Mouse (Mus musculus): Measurements from ENCODE around the gene Aebp2. TPM values are rescaled to one million over a fixed set of nuclear protein-coding genes. Genes with fewer than 3 reads are reported as not detected.
"Not testable (repeated sequence)": the region's sequence is repeated elsewhere in the genome, so short reads cannot be mapped to it uniquely, and the experiment has no call there.

Gene Aebp2
- total and polyA plus RNA-seq, 2 experiments from 2014 or later: 5.1 to 29.3 TPM

DNA sequence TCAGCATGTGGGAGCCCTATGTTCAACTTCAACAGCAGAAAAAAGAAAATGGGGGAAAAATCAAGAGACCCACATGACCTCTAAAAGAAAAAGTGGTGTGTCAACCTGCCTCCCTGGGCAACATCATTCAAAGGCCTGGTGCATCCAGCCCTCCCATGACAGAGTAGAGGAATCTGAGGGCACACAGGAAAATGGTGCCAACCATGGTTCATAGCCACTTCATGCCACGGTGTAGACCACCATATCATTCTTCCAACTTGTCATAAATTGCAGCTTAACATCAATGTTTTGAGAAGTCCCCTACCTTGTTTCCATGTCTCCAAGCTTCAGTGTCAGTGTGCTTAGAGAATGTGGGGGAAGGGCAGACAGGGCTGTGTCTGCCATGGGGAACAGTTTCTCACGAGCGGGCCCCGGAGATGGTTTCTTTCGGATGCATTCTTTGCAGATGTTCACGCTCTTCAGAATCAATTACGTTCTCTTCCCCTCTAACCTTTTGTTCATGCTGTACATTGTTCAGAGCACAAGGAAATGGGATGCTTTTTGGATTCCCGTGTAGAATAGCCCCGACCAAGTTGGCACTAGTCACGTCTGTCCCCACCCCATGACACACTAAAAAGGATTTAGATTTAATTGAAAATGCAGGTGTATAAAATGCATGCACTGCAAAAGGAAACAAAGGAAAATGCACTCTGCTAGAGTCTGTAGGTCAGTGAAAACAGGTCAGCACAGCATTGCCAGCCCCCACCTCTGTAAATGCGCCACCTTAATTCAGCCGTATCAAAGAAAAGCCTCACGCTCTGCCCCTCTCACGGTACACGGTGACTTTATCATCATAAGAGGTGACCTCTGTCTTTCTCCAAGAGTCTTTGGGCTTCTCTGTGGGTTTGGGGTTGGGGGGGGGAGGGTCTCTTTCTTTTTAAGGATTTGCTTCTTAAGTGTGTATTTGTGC is 24.8 kb upstream of the Aebp2 start:
- H3K27ac ChIP-seq: 0 out of 2 replicates have a peak overlapping the region, but pooled peaks have one; percentile 26
- DNase-seq (ENCODE audit: low spot score) (no peak), ATAC-seq (peak; percentile 10; the same call in 1 of the 2 replicates)
- H3K36me3 ChIP-seq (ENCODE audit: insufficient read depth, low read length): peaks cover 31% of the 10 kb centered on the region; the same call in 1 of the 2 replicates
- H3K9ac ChIP-seq (replicated peaks; ENCODE audit: low read length): no peak overlapping the region
- no peaks in the 10 kb centered on the region for H3K27me3 ChIP-seq (ENCODE audit: insufficient read depth, low read length)
- H3K9me3 ChIP-seq (ENCODE audit: low read length): no peaks in the 10 kb centered on the region
- H3K4me3 ChIP-seq (ENCODE audit: low read length): no peak overlapping the region
- no peaks in the 10 kb centered on the region for H3K4me1 ChIP-seq (ENCODE audit: insufficient read depth, low read length)
- 36% methylated on average over 15 of the region's 15 CpGs for WGBS
- TF ChIP-seq CTCF (IDR thresholded peaks at IDR 0.05; ENCODE audit: low read depth): no peak
- H3K4me2 ChIP-seq (ENCODE audit: low read depth, low read length): no peak overlapping the region

DNA sequence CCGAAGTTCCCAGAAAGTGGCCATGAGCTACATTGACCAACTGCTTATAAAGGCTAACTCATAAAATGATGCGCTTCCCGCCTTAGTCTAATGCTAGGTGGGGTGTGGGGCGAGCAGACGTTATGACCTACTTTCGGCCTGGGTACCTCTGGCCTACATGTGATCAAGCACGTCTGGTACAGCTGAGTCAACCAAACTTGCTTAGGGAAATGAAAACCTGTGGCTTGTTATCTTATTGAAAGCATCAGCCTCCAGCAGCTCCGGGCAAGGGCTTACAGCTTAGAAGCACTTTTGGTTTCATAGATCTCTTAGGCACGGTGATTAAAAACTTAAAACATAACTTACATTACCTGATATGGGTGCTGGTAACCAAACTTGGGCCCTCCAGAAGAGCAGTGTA is 23.9 kb upstream of the Aebp2 start:
- no peak for DNase-seq (ENCODE audit: low spot score)
- no peak for ATAC-seq

DNA sequence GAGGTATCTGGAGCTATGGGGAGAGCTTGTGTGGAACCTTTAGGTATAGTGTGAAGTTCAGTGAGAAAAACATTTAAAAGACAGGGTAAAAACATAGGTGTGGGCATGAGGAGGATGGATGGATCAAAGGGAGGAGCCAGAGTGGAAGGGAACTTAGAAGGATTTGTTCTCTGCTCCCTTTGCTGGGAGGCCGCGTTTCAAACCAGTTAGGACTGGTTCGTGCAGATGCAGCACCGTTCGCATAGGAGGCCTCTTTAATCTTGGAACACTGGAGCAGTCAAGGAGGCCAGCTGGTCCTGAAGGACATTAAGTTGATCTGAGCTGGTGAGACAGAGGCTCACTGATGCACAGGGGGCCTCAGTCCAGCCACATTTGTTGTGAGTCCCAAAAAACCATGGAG is 23.1 kb upstream of the Aebp2 start:
- WGBS: 83% methylated on average over 5 of the region's 5 CpGs
- H3K4me2 ChIP-seq (ENCODE audit: low read depth, low read length): no peak overlapping the region
- H3K4me3 ChIP-seq (ENCODE audit: low read length): no peak overlapping the region
- H3K27ac ChIP-seq: no peak overlapping the region
- ATAC-seq: no peak
- no peak for DNase-seq (ENCODE audit: low spot score)
- no peak for TF ChIP-seq CTCF (IDR thresholded peaks at IDR 0.05; ENCODE audit: low read depth)
- H3K9ac ChIP-seq (replicated peaks; ENCODE audit: low read length): no peak overlapping the region
- H3K4me1 ChIP-seq (ENCODE audit: insufficient read depth, low read length): no peaks in the 10 kb centered on the region
- no peaks in the 10 kb centered on the region for H3K9me3 ChIP-seq (ENCODE audit: low read length)
- no peaks in the 10 kb centered on the region for H3K27me3 ChIP-seq (ENCODE audit: insufficient read depth, low read length)
- H3K36me3 ChIP-seq (ENCODE audit: insufficient read depth, low read length): peaks cover 17% of the 10 kb centered on the region; the same call in 1 of the 2 replicates

More for the DNA sequence above, 23.9 kb upstream of the Aebp2 start:
- TF ChIP-seq CTCF (IDR thresholded peaks at IDR 0.05; ENCODE audit: low read depth): no peak
- peaks cover 22% of the 10 kb centered on the region; the same call in 1 of the 2 replicates for H3K36me3 ChIP-seq (ENCODE audit: insufficient read depth, low read length)
- WGBS: 89% methylated on average over 9 of the region's 9 CpGs
- H3K4me3 ChIP-seq (ENCODE audit: low read length): no peak overlapping the region
- H3K27ac ChIP-seq: no peak overlapping the region
- H3K4me1 ChIP-seq (ENCODE audit: insufficient read depth, low read length): no peaks in the 10 kb centered on the region
- H3K9me3 ChIP-seq (ENCODE audit: low read length): no peaks in the 10 kb centered on the region
- H3K9ac ChIP-seq (replicated peaks; ENCODE audit: low read length): no peak overlapping the region
- H3K4me2 ChIP-seq (ENCODE audit: low read depth, low read length): no peak overlapping the region
- no peaks in the 10 kb centered on the region for H3K27me3 ChIP-seq (ENCODE audit: insufficient read depth, low read length)

- not testable (repeated sequence) for H3K4me1 ChIP-seq (ENCODE audit: insufficient read depth, low read length); ATAC-seq; H3K4me2 ChIP-seq (ENCODE audit: low read depth, low read length); H3K4me3 ChIP-seq (ENCODE audit: low read length); H3K9me3 ChIP-seq (ENCODE audit: low read length); H3K27ac ChIP-seq; H3K27me3 ChIP-seq (ENCODE audit: insufficient read depth, low read length); H3K9ac ChIP-seq (replicated peaks; ENCODE audit: low read length); DNase-seq (ENCODE audit: low spot score)
- 95% methylated on average over 8 of the region's 8 CpGs for WGBS
- peaks cover 15% of the 10 kb centered on the region; the same call in 1 of the 2 replicates for H3K36me3 ChIP-seq (ENCODE audit: insufficient read depth, low read length)
Observed at GRCm38 (mm10) chr6:140600671-140601070, 21.8 kb upstream of the Aebp2 start.

GRCm38 (mm10) chr6:140601175-140601574 is 21.3 kb upstream of the Aebp2 start:
- TF ChIP-seq CTCF (IDR thresholded peaks at IDR 0.05; ENCODE audit: low read depth): no peak
- Histone ChIP-seq H3K4me1 (ENCODE audit: insufficient read depth, low read length) (0 out of 2 replicates have a peak, but pooled peaks cover 2% of the 10 kb centered on the region), H3K36me3 (ENCODE audit: insufficient read depth, low read length) (peaks cover 10% of the 10 kb centered on the region; the same call in 1 of the 2 replicates), H3K4me3 (ENCODE audit: low read length) (no peak overlapping the region), H3K27ac (no peak overlapping the region), H3K9ac (replicated peaks; ENCODE audit: low read length) (no peak overlapping the region), H3K9me3 (ENCODE audit: low read length) (no peaks in the 10 kb centered on the region), H3K4me2 (ENCODE audit: low read depth, low read length) (no peak overlapping the region), H3K27me3 (ENCODE audit: insufficient read depth, low read length) (no peaks in the 10 kb centered on the region)
- over 99% methylated on average over 4 of the region's 4 CpGs for WGBS
- ATAC-seq (no peak), DNase-seq (ENCODE audit: low spot score) (no peak)

DNA sequence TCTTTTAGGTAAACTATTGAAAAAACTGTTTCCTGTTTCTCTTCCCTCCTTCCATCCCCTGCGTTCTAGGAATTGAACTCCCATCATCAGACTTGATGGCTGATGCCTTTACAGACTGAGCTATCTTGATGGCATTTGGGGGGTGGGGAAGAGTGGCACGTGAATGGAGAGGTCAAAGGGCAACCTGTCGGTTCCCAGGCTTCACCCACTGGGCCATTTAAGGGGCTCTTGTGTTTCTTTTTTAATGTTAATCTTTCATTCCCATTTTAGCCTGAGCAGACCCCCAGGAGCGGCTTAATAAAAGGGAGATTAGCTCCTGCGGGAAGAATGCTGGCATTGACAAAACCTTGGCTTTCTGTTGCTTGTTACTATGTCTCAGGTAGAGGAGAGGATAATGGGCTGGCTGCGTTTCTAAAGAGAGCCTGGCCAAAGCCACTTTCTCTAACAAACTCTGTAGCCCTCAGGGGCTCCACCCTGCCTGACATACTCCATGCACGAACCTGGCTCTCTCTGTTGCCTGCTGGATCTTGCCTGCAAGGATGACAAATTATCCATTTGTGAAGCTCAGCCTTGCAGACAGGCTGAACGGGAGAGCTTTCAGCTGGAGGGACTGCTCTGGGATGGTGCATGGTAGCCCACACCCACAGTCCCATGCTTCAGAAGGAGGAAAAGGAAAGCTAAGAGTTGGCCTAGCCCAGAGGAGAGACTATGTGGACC is 19.1 kb upstream of the Aebp2 start:
- H3K9ac ChIP-seq (replicated peaks; ENCODE audit: low read length): no peak overlapping the region
- WGBS: 11% methylated on average over 8 of the region's 8 CpGs
- no peaks in the 10 kb centered on the region for H3K9me3 ChIP-seq (ENCODE audit: low read length)
- H3K4me2 ChIP-seq (ENCODE audit: low read depth, low read length): no peak overlapping the region
- no peak overlapping the region; the same call in 1 of the 2 replicates for H3K27ac ChIP-seq
- no peaks in the 10 kb centered on the region for H3K36me3 ChIP-seq (ENCODE audit: insufficient read depth, low read length)
- H3K4me1 ChIP-seq (ENCODE audit: insufficient read depth, low read length): 0 out of 2 replicates have a peak, but pooled peaks cover 2% of the 10 kb centered on the region
- H3K4me3 ChIP-seq (ENCODE audit: low read length): no peak overlapping the region
- DNase-seq (ENCODE audit: low spot score): peak; percentile 17
- no peaks in the 10 kb centered on the region for H3K27me3 ChIP-seq (ENCODE audit: insufficient read depth, low read length)
- TF ChIP-seq CTCF (IDR thresholded peaks at IDR 0.05; ENCODE audit: low read depth): no peak
- peak; percentile 27 for ATAC-seq
